Mouse (Mus musculus): ENCODE data around the gene Tssk2. TPM values are rescaled to one million over a fixed set of nuclear protein-coding genes. Genes with fewer than 3 reads are reported as not detected.

Gene Tssk2
- 0.20 TPM for polyA plus RNA-seq (2017; shearing (Covaris generic))

GRCm38 (mm10) chr16:17898462-17898861 is at the start of gene Tssk2, which contains the start of gene Dgcr2:
Gene Tssk2 (plus strand): TSS chr16:17898637.
Gene Dgcr2 (minus strand): TSS chr16:17898562.

GRCm38 (mm10) chr16:17891567-17891959 is 6.9 kb upstream of the Tssk2 start, which contains the start of gene Gm20518:
Gene Gm20518 (minus strand): TSS chr16:17891671.

GRCm38 (mm10) chr16:17893923-17894322 is 4.5 kb upstream of the Tssk2 start, which contains the start of gene Tssk1:
Gene Tssk1 (plus strand): TSS chr16:17894223.

GRCm38 (mm10) chr16:17911052-17911595 is 12.7 kb downstream of the Tssk2 start, which contains the start of gene Ess2:
Gene Ess2 (minus strand): TSS chr16:17911348.

GRCm38 (mm10) chr16:17914307-17915249 is 16.1 kb downstream of the Tssk2 start, which contains the start of gene Gsc2:
Gene Gsc2 (minus strand): TSS chr16:17915059.

GRCm38 (mm10) chr16:17928087-17928580 is 29.7 kb downstream of the Tssk2 start, which contains the start of gene Slc25a1:
Gene Slc25a1 (minus strand): TSS chr16:17928219.

Other genes with a start within 250 kb of the Tssk2 start
- 167 TPM for gene Med15, start 165.7 kb upstream of the Tssk2 start, polyA plus RNA-seq (2017; shearing (Covaris generic))
- 16.1 TPM for gene Klhl22, start 139.0 kb upstream of the Tssk2 start, polyA plus RNA-seq (2017; shearing (Covaris generic))
- not detected for gene Scarf2, start 101.4 kb upstream of the Tssk2 start, polyA plus RNA-seq (2017; shearing (Covaris generic))
- gene B830017H08Rik, start 65.5 kb upstream of the Tssk2 start, polyA plus RNA-seq (2017; shearing (Covaris generic)) = not detected
- 1.9 TPM for gene Car15, start 60.3 kb upstream of the Tssk2 start, polyA plus RNA-seq (2017; shearing (Covaris generic))
- gene Gm20518, start 7.0 kb upstream of the Tssk2 start, polyA plus RNA-seq (2017; shearing (Covaris generic)) = 0.49 TPM
- gene Tssk1, start 4.4 kb upstream of the Tssk2 start, polyA plus RNA-seq (2017; shearing (Covaris generic)) = not detected
- gene Dgcr2, start 75 bp upstream of the Tssk2 start, polyA plus RNA-seq (2017; shearing (Covaris generic)) = 66.4 TPM
- 64.7 TPM for gene Ess2, start 12.7 kb downstream of the Tssk2 start, polyA plus RNA-seq (2017; shearing (Covaris generic))
- gene Gsc2, start 16.4 kb downstream of the Tssk2 start, polyA plus RNA-seq (2017; shearing (Covaris generic)) = not detected
- 18.7 TPM for gene Slc25a1, start 29.6 kb downstream of the Tssk2 start, polyA plus RNA-seq (2017; shearing (Covaris generic))
- not detected for gene Vpreb2, start 81.8 kb downstream of the Tssk2 start, polyA plus RNA-seq (2017; shearing (Covaris generic))
- gene Dgcr6, start 154.2 kb downstream of the Tssk2 start, polyA plus RNA-seq (2017; shearing (Covaris generic)) = 31.6 TPM
- 7.1 TPM for gene Prodh, start 191.6 kb downstream of the Tssk2 start, polyA plus RNA-seq (2017; shearing (Covaris generic))
- gene Rtn4r, start 229.0 kb downstream of the Tssk2 start, polyA plus RNA-seq (2017; shearing (Covaris generic)) = not detected

Measured in activated CD4-positive, CD25-positive, alpha-beta regulatory T cell, adult 9 weeks (primary cell).